Mouse (Mus musculus) stomach, embryonic 14.5 days (tissue): ENCODE measurements around the gene Dnah10. TPM values are rescaled to one million over a fixed set of nuclear protein-coding genes. Genes with fewer than 3 reads are reported as not detected.

Experiments
- ATAC-seq: fragments of 200-750 bp; cut with Nextera tagmentation; 2 replicates; pipeline ENCODE4 v1.8.0; 2017; ENCODE audit warnings: low read depth, moderate TSS enrichment; ENCODE audit not compliant: insufficient number of reproducible peaks, insufficient read depth, low FRiP score
- H3K27ac ChIP-seq: fragments of 300-500 bp; sonication (generic); 2 replicates; pipeline ENCODE4 v1.5.1; 2014; ENCODE audit warnings: mild to moderate bottlenecking, low read length, moderate library complexity, mixed read lengths
- H3K27me3 ChIP-seq: fragments of 300-500 bp; sonication (generic); 2 replicates; pipeline ENCODE4 v1.6.1; 2014; ENCODE audit warnings: low read length, control low read depth, mixed read lengths; ENCODE audit not compliant: control insufficient read depth, insufficient read depth
- H3K36me3 ChIP-seq: fragments of 300-500 bp; sonication (generic); 2 replicates; pipeline ENCODE4 v1.6.1; 2014; ENCODE audit warnings: mild to moderate bottlenecking, control low read depth, low read length, moderate library complexity, mixed read lengths; ENCODE audit not compliant: control insufficient read depth, insufficient read depth
- H3K4me1 ChIP-seq: fragments of 300-500 bp; sonication (generic); 2 replicates; pipeline ENCODE4 v1.6.1; 2014; ENCODE audit warnings: low read length, control low read depth, mixed read lengths; ENCODE audit not compliant: control insufficient read depth, insufficient read depth
- H3K4me2 ChIP-seq: fragments of 300-500 bp; sonication (generic); replicated peaks from 2 replicates; pipeline ENCODE4 v1.6.1; 2014; ENCODE audit warnings: low read depth, low read length, control low read depth
- H3K4me3 ChIP-seq: fragments of 300-500 bp; sonication (generic); 2 replicates; pipeline ENCODE4 v1.5.1; 2014; ENCODE audit warnings: low read depth, low read length, control low read depth
- H3K9ac ChIP-seq: fragments of 300-500 bp; sonication (generic); replicated peaks from 2 replicates; pipeline ENCODE4 v1.6.1; 2014; ENCODE audit warnings: low read depth, mild to moderate bottlenecking, control low read depth, low read length, moderate library complexity, mixed read lengths
- H3K9me3 ChIP-seq: fragments of 300-500 bp; sonication (generic); 2 replicates; pipeline ENCODE4 v1.6.1; 2016; ENCODE audit warnings: low read depth, low read length, control low read depth; ENCODE audit not compliant: control insufficient read depth
- WGBS: fragments of 180-500 bp; shearing (Covaris S2); extraction: QIAGEN DNeasy Blood & Tissue Kit; methylation state at CpG from one replicate; pipeline ENCODE4 v1.1.7; 2014; 5-methylcytosine and 5-hydroxymethylcytosine counted together
- polyA plus RNA-seq: library from polyadenylated mRNA; unstranded; fragments of >200 nt; fragmentation: Nextera tagmentation; extraction: Ambion mirVana; gene quantifications from 2 replicates; pipeline ENCODE4 v1.2.1, GENCODE M21; 2014

Gene Dnah10
- polyA plus RNA-seq, 1 experiment from 2014 or later = 0.03 TPM

- WGBS = 70% methylated on average over 18 of the region's 18 CpGs
- Histone ChIP-seq H3K36me3 (no peaks in the 10 kb centered on the region), H3K4me3 (no peak overlapping the region), H3K4me2 (no peak overlapping the region), H3K4me1 (no peaks in the 10 kb centered on the region), H3K27me3 (no peaks in the 10 kb centered on the region), H3K9me3 (0 out of 2 replicates have a peak, but pooled peaks cover 3% of the 10 kb centered on the region), H3K27ac (no peak overlapping the region), H3K9ac (no peak overlapping the region)
- no peak; the same call in 1 of the 2 replicates for ATAC-seq
Observed at GRCm38 (mm10) chr5:124822128-124822894, 97.4 kb downstream of the Dnah10 start.

- Histone ChIP-seq H3K36me3 (no peaks in the 10 kb centered on the region), H3K4me1 (no peaks in the 10 kb centered on the region), H3K27me3 (no peaks in the 10 kb centered on the region), H3K27ac (no peak overlapping the region), H3K9me3 (no peaks in the 10 kb centered on the region), H3K9ac (no peak overlapping the region), H3K4me3 (no peak overlapping the region), H3K4me2 (no peak overlapping the region)
- no peak for ATAC-seq
- 91% methylated on average over 12 of the region's 12 CpGs for WGBS
Observed at GRCm38 (mm10) chr5:124830331-124830730, 105.4 kb downstream of the Dnah10 start.

- H3K4me2 ChIP-seq = no peak overlapping the region
- H3K9me3 ChIP-seq = no peaks in the 10 kb centered on the region
- H3K27ac ChIP-seq = no peak overlapping the region
- no peaks in the 10 kb centered on the region for H3K4me1 ChIP-seq
- no peaks in the 10 kb centered on the region for H3K27me3 ChIP-seq
- no peaks in the 10 kb centered on the region for H3K36me3 ChIP-seq
- H3K4me3 ChIP-seq = no peak overlapping the region
- WGBS = 94% methylated on average over 15 of the region's 15 CpGs
- no peak for ATAC-seq
- H3K9ac ChIP-seq = no peak overlapping the region
Observed at GRCm38 (mm10) chr5:124835218-124835617, 110.3 kb downstream of the Dnah10 start.

- Histone ChIP-seq H3K9ac (no peak overlapping the region), H3K27ac (no peak overlapping the region), H3K36me3 (no peaks in the 10 kb centered on the region), H3K9me3 (no peaks in the 10 kb centered on the region), H3K4me3 (no peak overlapping the region), H3K4me1 (no peaks in the 10 kb centered on the region), H3K4me2 (no peak overlapping the region), H3K27me3 (no peaks in the 10 kb centered on the region)
- no peak for ATAC-seq
- WGBS = 92% methylated on average over 10 of the region's 10 CpGs
Observed at GRCm38 (mm10) chr5:124836075-124836474, 111.2 kb downstream of the Dnah10 start.

- no peak overlapping the region for H3K4me2 ChIP-seq
- 55% methylated on average over 4 of the region's 4 CpGs for WGBS
- no peaks in the 10 kb centered on the region for H3K4me1 ChIP-seq
- H3K36me3 ChIP-seq = no peaks in the 10 kb centered on the region
- H3K4me3 ChIP-seq = no peak overlapping the region
- no peak overlapping the region for H3K9ac ChIP-seq
- H3K27ac ChIP-seq = no peak overlapping the region
- no peak for ATAC-seq
- H3K27me3 ChIP-seq = no peaks in the 10 kb centered on the region
- no peaks in the 10 kb centered on the region for H3K9me3 ChIP-seq
Observed at GRCm38 (mm10) chr5:124836621-124837020, 111.7 kb downstream of the Dnah10 start.

- no peak overlapping the region for H3K4me2 ChIP-seq
- no peak overlapping the region for H3K27ac ChIP-seq
- no peaks in the 10 kb centered on the region for H3K27me3 ChIP-seq
- no peak overlapping the region for H3K4me3 ChIP-seq
- no peak for ATAC-seq
- 69% methylated on average over 7 of the region's 7 CpGs for WGBS
- no peak overlapping the region for H3K9ac ChIP-seq
- H3K36me3 ChIP-seq = no peaks in the 10 kb centered on the region
- no peaks in the 10 kb centered on the region for H3K9me3 ChIP-seq
- 0 out of 2 replicates have a peak, but pooled peaks cover 4% of the 10 kb centered on the region for H3K4me1 ChIP-seq
Observed at GRCm38 (mm10) chr5:124840202-124840601, 115.3 kb downstream of the Dnah10 start.

- no peak for ATAC-seq
Observed at GRCm38 (mm10) chr5:124840669-124841068, 115.8 kb downstream of the Dnah10 start.

GRCm38 (mm10) chr5:124843386-124843785 is 118.5 kb downstream of the Dnah10 start:
- Histone ChIP-seq H3K4me2 (no peak overlapping the region), H3K9ac (no peak overlapping the region), H3K27me3 (no peaks in the 10 kb centered on the region), H3K9me3 (no peaks in the 10 kb centered on the region), H3K4me3 (no peak overlapping the region), H3K36me3 (no peaks in the 10 kb centered on the region), H3K4me1 (0 out of 2 replicates have a peak, but pooled peaks cover 4% of the 10 kb centered on the region), H3K27ac (no peak overlapping the region)
- WGBS = 80% methylated on average over 8 of the region's 8 CpGs
- no peak for ATAC-seq

More at GRCm38 (mm10) chr5:124840669-124841068, 115.8 kb downstream of the Dnah10 start:
- Histone ChIP-seq H3K9me3 (no peaks in the 10 kb centered on the region), H3K36me3 (no peaks in the 10 kb centered on the region), H3K4me2 (no peak overlapping the region), H3K4me1 (0 out of 2 replicates have a peak, but pooled peaks cover 4% of the 10 kb centered on the region), H3K9ac (no peak overlapping the region), H3K27me3 (no peaks in the 10 kb centered on the region), H3K4me3 (no peak overlapping the region), H3K27ac (no peak overlapping the region)
- 89% methylated on average over 2 of the region's 2 CpGs for WGBS
